Mouse (Mus musculus) G1E (cell line): ENCODE measurements at regions not wholly inside any gene's neighbourhood (a gene's known extent, or its start where the extent isn't known, plus 50 kb on each side); places are given as distances from the start of the nearest gene placed in this dataset.

ENCODE experiments used
- CTCF ChIP-seq: IDR thresholded peaks from 2 replicates; pipeline ENCODE4 v1.5.1; 2012; ENCODE audit warnings: low read depth, low read length, inconsistent platforms, mixed read lengths
- GATA1 ChIP-seq: IDR thresholded peaks from 2 replicates; pipeline ENCODE4 v1.6.1; 2012; ENCODE audit warnings: borderline replicate concordance, low read length, inconsistent platforms, mixed read lengths
- GATA2 ChIP-seq: IDR thresholded peaks from 2 replicates; pipeline ENCODE4 v1.6.1; 2012; ENCODE audit warnings: low read depth, low read length, inconsistent platforms, borderline replicate concordance
- POLR2AphosphoS5 ChIP-seq: IDR thresholded peaks from 2 replicates; pipeline ENCODE4 v1.6.1; 2012; ENCODE audit warnings: low read depth, low read length, inconsistent platforms; ENCODE audit not compliant: insufficient replicate concordance
- TAL1 ChIP-seq: conservative IDR thresholded peaks from 2 replicates; pipeline ENCODE4 v1.6.1; 2012; ENCODE audit warnings: low read depth, low read length, inconsistent platforms, mixed read lengths

GRCm38 (mm10) chr17:75808025-75808424, 256.3 kb upstream of the Fam98a start:
- TF ChIP-seq POLR2AphosphoS5 = no peak
- no peak for TF ChIP-seq CTCF
- TF ChIP-seq GATA1 = no peak
- no peak for TF ChIP-seq TAL1
- no peak for TF ChIP-seq GATA2
